Comparison of ENCODE assay signal across 21 mouse cellular contexts in the genomic region with DNA sequence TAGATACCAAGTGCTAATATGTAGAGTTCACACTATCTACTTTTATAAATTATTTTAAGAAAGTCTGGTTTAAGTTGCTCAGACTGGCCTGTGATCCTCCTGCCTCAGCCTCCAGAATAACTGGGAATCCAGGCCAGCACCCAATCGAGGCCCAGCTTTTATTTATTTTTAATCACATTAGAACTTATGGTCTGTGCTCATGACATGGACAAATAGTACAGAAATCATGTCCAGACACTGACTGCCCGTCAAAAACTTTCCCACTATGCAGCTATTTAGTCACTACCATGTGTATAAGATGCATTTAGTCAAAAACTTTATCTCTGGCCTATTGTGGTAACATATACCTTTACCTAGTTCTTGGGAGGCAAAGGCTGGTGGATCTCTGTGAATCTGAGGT.
"Had no signal": no experiment of that assay in that cellular context is flagged by ENCODE, and none has a peak within 500 bp of the region (broad histone marks: within the 10 kb centered on the region; RNA-seq: fewer than 3 reads in every experiment).

No protein-coding gene starts in this region.

- DNase-seq: gastrocnemius, adult 2 months; gastrocnemius, postnatal 10 days; gastrocnemius, postnatal 25 days; kidney, adult 18-20 months; kidney, adult 8-10 months; kidney, postnatal 10 days; kidney, postnatal 25 days; kidney, postnatal 4 days; liver; liver, embryonic 13.5 days had no signal

- H3K9me3 ChIP-seq: heart, embryonic 13.5 days; hindbrain, embryonic 10.5 days; hindbrain, embryonic 12.5 days; intestine, embryonic 15.5 days; limb, embryonic 10.5 days; limb, embryonic 12.5 days; liver, embryonic 13.5 days had no signal

- H3K27ac ChIP-seq: gastrocnemius, adult 2 months; hindbrain, embryonic 10.5 days; hindbrain, embryonic 12.5 days; hindbrain, embryonic 14.5 days; intestine, embryonic 15.5 days; limb, embryonic 10.5 days; limb, embryonic 12.5 days; liver, embryonic 13.5 days had no signal

- H3K9ac ChIP-seq: heart, embryonic 13.5 days; hindbrain, embryonic 12.5 days; hindbrain, embryonic 14.5 days; intestine, embryonic 15.5 days; limb, embryonic 12.5 days; liver, embryonic 13.5 days had no signal

- ATAC-seq: forebrain, embryonic 16.5 days; inflammation-experienced regulatory T-cells, adult 6 months; intestine, embryonic 15.5 days; intestine, postnatal 0 days had no signal

- H3K4me1 ChIP-seq: hindbrain, embryonic 10.5 days; hindbrain, embryonic 12.5 days; intestine, embryonic 15.5 days; limb, embryonic 10.5 days; limb, embryonic 12.5 days had no signal

- H3K4me2 ChIP-seq: heart, embryonic 13.5 days; hindbrain, embryonic 12.5 days; hindbrain, embryonic 14.5 days; intestine, embryonic 15.5 days; limb, embryonic 12.5 days; liver, embryonic 11.5 days; liver, embryonic 13.5 days had no signal

- H3K27me3 ChIP-seq: heart, embryonic 13.5 days; hindbrain, embryonic 12.5 days; intestine, embryonic 15.5 days; limb, embryonic 12.5 days; liver, embryonic 13.5 days had no signal

- H3K4me3 ChIP-seq: gastrocnemius, adult 2 months; heart, embryonic 13.5 days; hindbrain, embryonic 10.5 days; hindbrain, embryonic 12.5 days; intestine, embryonic 15.5 days; limb, embryonic 10.5 days; limb, embryonic 12.5 days; liver, embryonic 13.5 days had no signal
